Mouse (Mus musculus): ENCODE results near the gene Nphp3.
A peak's percentile ranks its signal among the peaks of the same experiment; 100 is the strongest.

Gene Nphp3

GRCm38 (mm10) chr9:104064571-104064970 is 62.2 kb downstream of the Nphp3 start:
- no peak for DNase-seq

GRCm38 (mm10) chr9:104070241-104070640 is 67.9 kb downstream of the Nphp3 start:
- no peak for DNase-seq

- peak; percentile 11 for DNase-seq
Observed at GRCm38 (mm10) chr9:104070863-104071604, 68.7 kb downstream of the Nphp3 start.

GRCm38 (mm10) chr9:104075808-104076207 is 73.5 kb downstream of the Nphp3 start:
- DNase-seq, result no peak

- no peak for DNase-seq
Observed at GRCm38 (mm10) chr9:104078780-104079179, 76.4 kb downstream of the Nphp3 start.

GRCm38 (mm10) chr9:104079379-104079778 is 77.0 kb downstream of the Nphp3 start:
- DNase-seq, result peak; percentile 61

- no peak for DNase-seq
Observed at GRCm38 (mm10) chr9:104080038-104080437, 77.7 kb downstream of the Nphp3 start.

- no peak for DNase-seq
Observed at GRCm38 (mm10) chr9:104085730-104086429, 83.5 kb downstream of the Nphp3 start.

- no peak for DNase-seq
Observed at GRCm38 (mm10) chr9:104088555-104088954, 86.2 kb downstream of the Nphp3 start.

GRCm38 (mm10) chr9:104092945-104093344 is 90.6 kb downstream of the Nphp3 start:
- no peak for DNase-seq
